Mouse (Mus musculus) cerebellum, adult 9-10 months (tissue): ENCODE measurements around the gene Omd.
A peak's percentile ranks its signal among the peaks of the same experiment; 100 is the strongest.
"Not testable (repeated sequence)": the region's sequence is repeated elsewhere in the genome, so short reads cannot be mapped to it uniquely, and the experiment has no call there.

Experiments used
- DNase-seq: peaks from one replicate; pipeline ENCODE4 v3.0.0; 2022

Omd gene

DNA sequence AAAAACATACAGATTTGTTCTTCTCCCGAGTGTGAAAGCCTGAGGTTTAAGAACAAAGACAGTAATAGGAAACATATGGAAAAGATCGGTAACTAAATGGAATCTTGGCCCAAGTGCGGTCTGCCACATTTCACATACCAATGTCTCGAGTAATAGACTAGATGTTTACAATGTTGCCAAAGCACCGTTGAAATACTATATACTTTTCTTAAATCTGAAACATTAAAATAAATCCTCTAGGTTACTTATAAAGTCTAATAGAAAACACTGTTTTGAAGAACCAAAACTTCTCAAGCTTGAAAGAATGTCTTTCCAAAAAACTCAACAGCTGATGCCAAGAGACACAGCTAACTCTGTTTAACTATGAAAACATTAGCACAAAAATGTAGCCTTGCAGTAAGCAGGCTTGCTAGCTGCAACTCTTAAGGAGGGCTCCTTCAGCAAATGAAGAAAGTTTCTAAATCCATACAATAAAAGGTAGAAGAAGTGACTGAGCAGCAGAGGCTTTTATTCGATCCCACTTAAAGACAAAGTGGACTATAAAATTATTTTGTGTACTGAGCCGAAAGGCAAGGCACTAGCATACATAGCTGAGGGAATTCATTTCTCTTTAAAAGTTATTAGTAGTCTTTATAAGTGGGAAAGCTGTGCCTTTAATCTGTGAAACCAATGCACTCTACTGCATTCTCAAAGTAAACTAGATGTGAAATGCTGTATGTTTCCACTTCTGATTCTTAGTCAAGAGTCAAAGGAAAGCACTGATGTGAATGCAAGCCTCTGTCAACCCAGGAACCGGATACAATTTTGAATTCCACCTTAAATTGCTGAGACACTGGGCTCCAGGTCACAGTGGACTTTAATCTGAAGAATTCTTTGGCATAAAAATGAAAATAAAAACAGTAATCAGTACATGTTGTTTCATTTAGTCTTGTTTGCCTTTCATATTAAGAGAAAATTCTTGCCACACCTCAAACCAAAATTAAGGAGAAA, at the start of gene Omd:
Gene Omd, plus strand, starts transcription at position 922 of the 990 bp plus-strand sequence.
- DNase-seq: no peak

DNA sequence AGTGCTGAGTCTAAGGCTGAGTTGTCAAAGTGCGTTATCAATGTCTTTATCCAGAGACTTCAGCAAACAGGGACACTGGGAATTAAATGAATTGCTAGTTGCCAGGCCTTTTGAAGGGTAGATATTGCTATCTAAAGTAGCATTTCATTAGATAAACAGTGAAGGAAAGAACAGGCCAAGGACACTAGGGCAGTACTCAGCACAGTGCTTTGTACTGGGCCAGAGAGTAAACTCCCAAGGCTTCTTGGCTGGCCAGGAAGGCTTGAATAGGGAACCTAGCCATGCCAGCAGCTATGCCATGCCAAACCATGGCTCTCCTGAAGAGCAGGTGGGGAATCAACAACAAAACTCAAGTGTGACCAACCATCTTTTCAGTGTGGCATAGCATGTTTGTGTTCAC, 45.3 kb upstream of the Omd start:
- no peak for DNase-seq

DNA sequence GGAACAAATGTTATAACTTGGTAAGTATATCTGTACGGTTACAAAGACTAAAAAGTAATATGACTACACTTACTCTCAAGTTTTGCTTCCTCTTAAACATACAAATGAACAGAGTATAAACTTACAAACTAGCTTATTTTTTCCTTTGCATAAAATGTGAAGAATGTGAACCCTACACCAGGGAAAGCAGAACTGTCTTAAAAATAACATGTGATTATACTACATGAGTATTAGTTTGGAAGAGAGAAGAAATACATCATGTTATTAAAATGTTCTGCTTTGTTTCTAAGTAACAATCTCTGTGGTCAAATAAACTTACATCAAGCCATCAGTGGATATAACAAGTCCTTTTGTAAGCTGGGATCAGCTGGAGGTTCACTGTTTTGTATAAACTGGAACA, 43.6 kb upstream of the Omd start:
- DNase-seq: no peak

DNA sequence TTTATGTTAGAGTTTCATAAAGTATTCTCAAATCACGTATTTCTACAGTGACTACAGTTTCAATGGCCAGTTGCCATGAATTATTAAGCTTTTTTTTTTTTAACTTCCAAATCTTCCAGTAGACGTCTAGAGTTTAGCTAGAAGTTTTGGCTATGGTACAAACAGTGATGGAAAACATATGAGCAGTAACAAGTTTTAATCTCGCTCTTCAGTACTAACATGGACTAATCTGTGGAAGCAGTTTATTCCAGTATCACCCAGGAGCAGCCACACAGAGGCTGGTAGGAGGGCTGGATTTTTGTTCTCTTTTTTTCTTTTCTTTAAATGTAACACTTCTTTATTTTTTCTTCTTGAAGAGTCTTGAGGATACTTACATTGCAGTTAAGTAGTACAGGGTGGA, 38.0 kb upstream of the Omd start, which contains the start of gene Aspn:
Gene Aspn, plus strand, starts transcription at position 165 of the 400 bp plus-strand sequence.
- DNase-seq: no peak

DNA sequence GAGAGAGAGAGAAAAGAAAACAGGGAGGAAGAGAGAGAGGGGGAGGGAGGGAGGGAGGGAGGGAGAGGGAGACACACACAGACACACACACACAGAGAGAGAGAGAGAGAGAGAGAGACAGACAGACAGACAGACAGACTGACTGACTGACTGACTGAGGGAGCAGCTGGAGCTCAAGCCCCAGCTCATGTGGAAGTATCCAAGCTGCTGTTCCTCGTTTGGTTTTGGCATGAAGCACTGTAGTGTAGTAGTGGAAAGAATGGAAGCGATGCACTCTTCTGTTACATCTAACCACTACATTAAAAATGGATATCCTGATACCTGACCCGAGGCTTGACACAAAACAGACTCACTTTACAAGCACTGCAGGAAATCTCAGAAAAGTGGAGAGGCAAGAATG, 36.6 kb upstream of the Omd start:
- DNase-seq: no peak

DNA sequence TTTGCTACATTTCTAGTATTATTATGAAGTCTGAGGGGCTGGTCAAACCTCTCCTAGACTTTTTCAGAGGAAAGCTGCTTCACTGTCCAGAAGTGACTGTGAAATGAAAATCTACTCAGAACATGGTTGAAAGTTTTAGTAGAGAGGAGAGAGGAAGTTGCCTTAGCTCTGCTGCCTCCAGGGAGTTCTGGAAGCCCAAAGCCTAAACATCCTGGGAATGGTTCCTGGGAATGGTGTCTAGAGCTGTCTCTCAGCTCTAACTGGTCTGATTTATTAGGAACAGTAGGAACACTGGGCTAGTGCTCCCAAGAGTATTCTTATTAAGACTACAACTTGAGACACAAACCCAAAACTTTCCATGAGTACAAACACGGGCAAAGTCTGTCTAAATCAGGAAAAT, 35.7 kb upstream of the Omd start:
- DNase-seq: no peak

DNA sequence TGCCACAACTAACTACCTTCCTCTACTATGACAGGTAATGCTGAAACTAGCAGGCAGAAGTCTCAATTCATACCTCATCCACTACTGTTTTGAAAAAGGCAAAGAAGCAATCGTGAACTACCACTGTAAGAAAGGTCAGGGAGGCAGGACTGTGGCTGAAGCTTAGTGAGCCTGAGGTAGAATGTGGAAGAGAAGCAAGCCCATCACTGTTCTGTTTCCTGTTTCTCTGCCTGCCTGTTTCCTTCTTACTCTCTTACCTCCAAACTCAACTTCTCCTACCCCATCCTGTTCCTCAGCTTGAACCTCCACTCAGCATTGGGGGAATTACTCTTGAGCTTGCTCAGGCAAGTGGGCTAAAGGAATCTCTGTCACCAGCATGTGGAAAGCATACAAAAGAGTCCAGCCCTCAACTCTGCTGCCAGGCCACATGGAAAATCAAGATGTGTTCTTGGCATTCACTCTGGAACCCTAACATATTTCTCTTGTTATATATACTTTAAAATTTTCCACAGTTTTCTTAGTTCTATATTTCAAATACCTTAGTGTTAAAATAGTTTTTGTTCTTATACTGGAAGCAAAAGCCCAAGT, 34.6 kb upstream of the Omd start:
- DNase-seq: no peak

DNA sequence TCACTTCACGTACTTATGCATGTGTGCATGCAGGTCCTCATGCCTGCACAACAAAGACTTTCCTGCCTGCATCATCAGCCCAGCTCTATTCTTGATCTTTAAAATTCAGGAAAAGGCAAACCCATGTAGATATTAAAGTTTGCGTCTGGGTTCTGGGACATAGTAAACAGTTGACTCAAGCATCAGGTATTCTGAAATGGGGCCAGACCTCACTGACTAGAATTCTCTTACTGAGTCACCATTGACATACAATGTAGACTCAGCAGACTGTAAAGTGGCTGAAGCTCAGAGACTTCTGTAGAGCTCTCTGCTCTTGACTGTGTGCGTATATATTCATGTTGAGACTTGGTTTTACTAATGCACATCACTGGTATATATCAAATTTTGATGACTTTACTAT, 32.6 kb upstream of the Omd start:
- DNase-seq: no peak

DNA sequence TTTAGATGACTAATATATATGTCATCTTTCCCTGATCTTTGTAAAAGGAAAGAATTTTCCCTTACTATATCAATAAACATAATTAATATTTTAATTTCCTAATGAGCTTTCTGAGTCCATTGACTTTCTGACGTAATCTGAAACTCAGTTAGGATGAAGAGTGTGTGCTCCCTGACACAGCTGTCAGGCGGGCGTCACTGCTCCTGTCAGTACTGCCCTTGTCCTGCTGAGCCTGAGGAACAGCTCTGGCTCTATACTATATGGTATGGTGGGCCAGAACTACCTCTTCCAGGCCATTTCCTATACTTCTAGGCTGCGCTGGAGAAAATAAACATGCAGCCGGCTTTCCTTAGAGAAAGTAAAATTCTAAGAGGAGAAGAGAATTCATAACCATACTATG, 27.7 kb upstream of the Omd start:
- no peak for DNase-seq

DNA sequence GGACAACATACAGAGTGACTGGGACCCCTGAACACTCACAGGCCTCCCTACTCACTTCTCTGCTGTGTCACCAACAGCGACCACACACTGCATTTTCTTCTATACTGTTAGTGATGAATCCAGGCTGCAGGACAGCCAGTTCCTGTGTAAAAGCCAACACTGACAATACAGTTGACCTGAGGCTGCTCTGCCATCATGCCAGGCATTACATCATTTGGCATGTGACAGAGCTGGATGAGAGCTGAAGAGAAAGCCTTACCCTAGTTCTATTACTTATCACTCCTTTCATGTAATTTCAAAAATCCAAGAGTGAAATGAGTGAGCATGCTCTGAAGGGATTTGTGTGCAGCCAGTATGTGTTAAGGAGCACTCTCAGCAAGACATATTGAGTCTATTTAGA, 26.1 kb upstream of the Omd start:
- DNase-seq: peak; percentile 7

DNA sequence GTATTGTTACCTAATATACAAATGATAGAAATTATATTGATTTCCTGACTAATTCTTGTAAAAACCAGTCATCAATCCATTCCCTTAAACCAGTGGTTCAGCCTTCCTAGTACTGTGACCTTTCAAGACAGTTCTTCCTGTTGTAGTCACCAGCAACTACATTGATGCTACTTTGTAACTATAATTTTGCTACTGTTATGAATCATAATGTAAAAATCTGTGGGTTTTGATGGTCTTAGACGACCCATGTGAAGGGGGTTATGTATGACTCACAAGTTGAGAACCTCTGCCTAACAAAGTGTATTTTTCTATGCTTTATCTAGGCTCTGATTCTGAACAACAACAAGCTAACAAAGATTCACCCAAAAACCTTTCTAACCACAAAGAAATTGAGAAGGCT, 25.3 kb upstream of the Omd start:
- no peak for DNase-seq

DNA sequence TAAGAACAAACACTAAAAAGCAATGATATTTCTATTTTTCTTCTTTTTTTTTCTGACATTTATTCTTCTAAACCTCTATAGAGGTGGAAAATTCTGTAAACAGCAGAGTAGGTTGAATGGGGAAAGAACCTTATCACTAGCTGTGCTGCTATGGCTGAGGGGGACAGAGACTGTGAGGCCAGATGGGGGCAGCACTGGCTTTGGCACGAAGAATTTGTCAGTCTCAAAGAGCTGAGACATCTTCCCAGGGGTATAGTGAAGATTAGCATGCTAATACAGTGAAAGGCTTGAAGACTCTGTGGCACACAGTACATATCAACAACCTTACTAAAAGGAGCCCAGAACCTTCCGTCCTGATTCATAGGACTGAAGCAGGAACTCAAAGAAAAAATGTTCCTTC, 23.1 kb upstream of the Omd start:
- no peak for DNase-seq

DNA sequence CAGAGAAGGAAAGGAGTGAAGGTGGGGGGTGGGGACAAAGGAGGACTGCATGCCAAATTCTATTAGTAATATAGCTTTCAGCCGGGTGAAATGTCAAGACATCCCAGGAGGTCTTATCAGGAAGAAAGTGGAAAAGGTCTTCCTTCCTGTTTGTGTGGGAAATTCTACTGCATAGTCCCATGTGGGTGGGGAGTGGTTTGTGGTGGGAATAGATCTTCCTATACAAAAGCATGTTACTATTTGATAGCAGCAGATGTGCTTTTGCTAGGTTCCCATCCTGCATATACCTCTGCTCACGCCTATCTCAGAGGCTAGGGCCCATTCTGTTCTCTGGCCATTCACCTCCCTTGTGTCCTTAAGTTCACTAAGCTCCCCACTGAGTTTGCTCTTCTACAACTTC, 21.4 kb upstream of the Omd start:
- DNase-seq: no peak

DNA sequence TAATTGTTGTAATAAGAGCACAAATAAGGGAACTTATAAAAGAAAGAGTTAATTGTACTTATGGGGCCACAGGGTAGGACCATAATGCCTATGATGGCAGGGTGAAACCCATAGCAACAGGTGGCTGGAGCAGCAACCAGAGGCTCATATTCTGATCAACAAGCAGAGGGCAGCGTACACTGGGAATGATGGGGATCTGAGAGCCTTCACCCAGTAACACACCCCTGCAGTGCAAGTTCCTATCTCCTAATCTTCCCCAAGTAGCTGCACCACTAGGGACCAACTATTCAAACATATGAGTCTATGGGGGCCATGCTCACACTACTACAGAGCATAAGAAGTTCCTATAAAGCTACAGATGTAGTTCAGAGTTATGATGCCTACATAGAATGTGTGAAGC, 17.9 kb upstream of the Omd start:
- DNase-seq: no peak

DNA sequence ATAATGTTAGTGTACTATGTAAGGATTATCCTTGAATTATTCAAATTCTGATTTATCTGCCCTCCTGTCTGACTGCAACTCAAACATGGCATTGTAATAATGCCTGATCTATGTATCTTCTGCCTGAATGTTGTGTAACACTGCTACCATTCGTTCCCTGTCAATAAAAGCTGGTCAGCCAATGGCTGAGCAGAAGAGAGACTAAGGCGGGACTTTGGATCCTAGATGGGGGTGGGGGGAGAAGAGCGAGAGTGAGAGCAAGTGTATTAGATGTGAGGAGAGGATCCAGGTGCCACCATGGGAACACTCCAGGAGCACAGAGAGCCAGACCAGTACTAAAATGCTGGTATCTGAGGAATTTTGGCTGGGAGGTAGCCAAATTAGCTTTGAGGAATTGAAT, 11.9 kb upstream of the Omd start:
- no peak for DNase-seq

DNA sequence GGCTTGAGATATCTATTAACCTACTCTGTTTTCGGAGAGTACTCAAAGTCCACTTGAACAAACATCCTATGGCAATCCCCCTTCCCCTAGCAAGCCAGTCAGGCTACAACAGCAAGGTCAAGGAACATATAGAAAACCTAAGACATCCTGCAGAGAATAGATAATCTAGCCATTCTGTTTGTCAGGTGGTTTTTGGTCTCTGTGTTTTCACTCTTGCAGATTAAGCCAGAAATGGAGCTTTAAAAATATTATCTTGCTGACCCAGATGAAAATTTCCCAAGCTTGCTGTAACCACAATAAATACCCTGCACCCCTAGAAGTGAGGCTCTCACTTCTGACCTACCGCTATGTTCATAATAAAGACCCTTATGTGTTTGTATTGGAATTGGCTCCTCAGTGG, 10.8 kb upstream of the Omd start:
- no peak for DNase-seq

DNA sequence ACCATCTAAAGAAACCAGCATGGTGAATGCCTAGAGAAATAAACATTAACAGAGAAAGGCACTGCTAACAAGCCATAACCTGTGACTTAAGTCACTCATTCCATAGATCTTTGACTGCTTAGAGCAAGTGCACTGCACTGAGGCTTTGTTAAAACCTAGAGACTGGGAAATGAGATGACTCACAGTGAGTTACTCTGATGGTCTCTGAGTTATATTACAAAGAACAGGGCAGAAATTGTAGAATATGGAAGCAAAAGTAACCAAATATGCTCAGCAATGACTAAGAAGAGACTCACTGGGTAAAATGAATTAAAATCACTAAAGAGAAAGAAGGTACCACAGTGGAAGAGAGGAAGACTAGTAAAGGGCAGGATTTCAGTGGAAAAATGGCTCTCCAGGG, 1.6 kb downstream of the Omd start:
- DNase-seq: no peak

DNA sequence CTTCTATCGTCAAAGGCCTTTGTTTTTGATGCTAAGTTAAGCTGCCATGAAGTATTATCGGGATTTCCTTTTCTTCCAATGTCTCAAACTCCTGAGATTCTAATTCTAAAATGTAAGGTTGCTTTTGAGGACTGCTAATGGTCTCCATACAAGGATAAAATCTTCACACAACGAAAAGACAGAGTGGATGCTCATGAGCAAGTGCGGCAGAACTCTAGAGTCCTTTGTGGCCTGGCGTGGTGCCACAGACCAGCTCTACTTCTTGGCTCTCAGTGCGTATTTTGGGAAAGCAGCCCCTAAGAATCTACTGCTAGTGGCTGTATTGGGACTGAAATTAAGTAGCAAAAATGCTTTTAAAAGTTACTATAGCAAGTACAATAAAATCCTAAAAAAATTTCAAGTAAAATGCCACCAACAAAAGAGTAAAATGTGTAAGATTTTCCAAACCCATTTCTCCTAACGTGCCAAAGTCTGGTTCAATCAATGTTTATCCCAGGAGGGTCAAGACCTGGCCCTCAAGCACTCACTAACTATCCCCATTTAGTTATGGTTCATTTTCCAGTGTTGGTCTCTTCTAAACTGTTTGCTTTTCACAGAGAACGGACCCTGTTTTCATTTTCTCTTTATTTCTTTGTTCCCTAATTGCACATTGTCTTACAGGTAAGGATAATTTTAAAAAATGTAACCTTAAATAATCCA, 2.2 kb downstream of the Omd start:
- DNase-seq: no peak

DNA sequence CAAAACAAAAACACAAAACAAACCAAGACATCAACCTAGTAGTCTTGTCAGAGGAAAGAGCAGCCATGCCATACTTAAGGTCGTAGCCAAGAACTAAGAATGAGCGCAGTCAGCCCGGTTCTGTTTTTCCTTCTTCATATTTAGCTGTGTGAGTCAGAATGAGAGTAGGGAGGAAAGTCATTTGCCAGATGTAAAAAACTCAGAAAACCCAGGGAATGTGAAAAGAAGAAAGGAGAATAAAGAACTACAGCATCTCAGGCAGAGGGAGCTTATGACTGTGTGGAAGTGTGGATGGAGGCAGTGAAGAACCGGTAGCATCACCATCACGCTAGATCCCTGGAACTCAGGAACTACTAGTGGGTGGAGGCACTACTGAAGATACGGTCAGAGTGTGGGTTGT, 3.8 kb downstream of the Omd start:
- DNase-seq: no peak

DNA sequence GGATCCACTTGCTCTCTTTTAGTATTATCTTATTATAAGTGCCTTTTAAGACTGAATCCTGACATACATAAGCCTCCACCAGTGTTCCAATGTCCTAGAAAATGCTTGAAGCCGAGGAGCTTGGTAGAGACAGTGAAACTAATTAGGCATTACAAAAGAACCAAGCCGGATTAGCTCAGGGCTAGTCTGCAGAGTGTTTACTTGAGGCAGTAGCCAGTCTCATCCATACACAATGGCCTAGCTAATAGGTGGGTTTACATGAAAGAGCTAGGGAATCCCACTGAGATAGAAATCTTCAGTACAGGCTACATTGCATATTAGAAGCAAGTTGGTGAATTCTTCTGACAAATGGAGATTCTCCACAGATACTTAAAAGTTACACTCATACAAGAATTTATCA, 20.3 kb downstream of the Omd start:
- DNase-seq: not testable (repeated sequence)

DNA sequence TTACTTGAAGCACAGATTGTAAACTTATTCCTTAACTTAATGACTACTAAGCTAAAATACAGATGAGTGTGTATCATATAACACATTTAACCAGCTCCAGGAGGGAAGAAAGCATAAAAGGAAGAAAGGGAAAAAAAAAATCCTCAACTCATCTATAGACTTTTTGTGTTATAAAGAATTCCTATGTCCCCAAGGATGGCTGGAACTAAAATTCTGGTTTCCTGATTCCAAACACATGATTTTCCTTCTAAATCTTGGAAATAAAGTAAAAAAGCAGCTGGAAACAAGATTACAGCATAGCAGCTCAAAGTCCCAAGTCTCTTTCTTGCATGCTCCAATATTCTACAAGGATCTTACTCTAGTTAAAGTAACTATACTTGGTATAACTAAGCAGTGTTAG, 21.3 kb downstream of the Omd start:
- DNase-seq: no peak

DNA sequence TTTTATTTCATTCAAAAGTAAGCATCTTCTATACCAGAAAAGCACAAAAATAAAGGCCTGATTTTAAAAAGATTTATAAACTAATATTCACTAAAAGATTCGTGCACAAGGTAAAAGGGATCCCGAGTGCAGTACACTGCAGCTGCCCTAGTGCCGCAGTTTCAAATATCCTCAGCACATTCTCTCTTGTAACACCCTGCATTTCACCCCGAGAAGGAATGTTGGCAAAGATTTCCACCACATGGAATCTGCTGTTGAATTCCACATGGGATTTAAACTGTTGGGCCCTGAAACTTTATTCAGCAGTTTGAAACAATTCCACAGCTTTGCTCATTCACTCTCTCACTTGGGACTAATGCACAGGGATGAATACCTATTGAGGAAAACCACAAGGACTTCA, 25.5 kb downstream of the Omd start, which contains the start of gene Ogn:
Gene Ogn, plus strand, starts transcription at position 333 of the 400 bp plus-strand sequence.
- DNase-seq: no peak

DNA sequence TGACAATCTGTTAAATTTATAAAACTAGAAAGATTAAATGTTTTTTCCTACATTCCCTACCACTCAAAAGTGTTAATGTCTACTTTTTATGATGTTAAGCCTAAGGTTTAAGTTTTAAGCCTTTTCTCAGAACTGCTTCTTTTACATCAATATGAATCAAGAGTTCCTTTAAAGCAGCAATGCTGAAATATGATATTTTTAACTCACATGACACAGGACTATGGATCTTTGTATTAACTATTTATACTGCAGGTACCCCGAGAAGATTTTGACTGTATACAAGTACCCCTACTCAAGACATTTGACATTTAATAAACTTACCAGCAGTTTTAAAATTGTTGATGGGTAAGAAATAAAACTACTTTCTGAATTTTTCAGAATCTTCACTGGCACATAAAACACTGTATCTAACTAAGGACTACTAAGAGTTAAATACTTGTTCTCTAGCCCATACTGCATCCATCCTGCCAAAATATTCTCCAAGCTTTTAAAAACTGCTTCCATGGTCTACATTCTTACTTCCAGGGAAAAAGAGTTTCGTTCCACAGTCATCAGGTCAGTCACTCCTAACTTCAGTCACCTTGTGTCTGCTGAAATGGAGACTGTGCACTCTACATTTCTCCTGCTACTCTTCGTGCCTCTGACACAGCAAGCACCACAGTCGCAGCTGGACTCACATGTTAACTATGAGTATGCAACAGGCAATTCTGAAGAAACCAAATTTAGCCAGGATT, 26.5 kb downstream of the Omd start:
- no peak for DNase-seq
